ENCODE assay signal across 8 mouse cellular contexts in genomic region chr6:39557723-39558261, GRCm38 (mm10). TPM values are rescaled to one million over a fixed set of nuclear protein-coding genes. Genes with fewer than 3 reads are reported as not detected.
DNase-seq lines count a peak whose midpoint lies in the region; ATAC-seq and TF ChIP-seq lines count a peak whose summit lies in the region.

Dennd2a (minus strand) TSS chr6:39557867.

- no peak for TF ChIP-seq POLR2A in liver, adult 2 months (IDR thresholded peaks at IDR 0.05; ENCODE audit: extremely low read depth, insufficient read depth, low read length)

- no peaks in the 10 kb centered on the region for H3K9me3 ChIP-seq in E14TG2a.4 (ENCODE audit: low read length)
- no peaks in the 10 kb centered on the region for H3K9me3 ChIP-seq in forebrain, embryonic 12.5 days
- H3K9me3 ChIP-seq in heart, embryonic 13.5 days, result no peaks in the 10 kb centered on the region
- H3K9me3 ChIP-seq in neural tube, embryonic 11.5 days (ENCODE audit: control insufficient read depth, low read length), result no peaks in the 10 kb centered on the region

- peak within 1 kb of the TSS; percentile 96 for H3K9ac ChIP-seq in forebrain, embryonic 12.5 days
- H3K9ac ChIP-seq in heart, embryonic 13.5 days, result peak within 1 kb of the TSS; percentile 95
- peak within 1 kb of the TSS; percentile 74 for H3K9ac ChIP-seq in liver, adult 2 months (ENCODE audit: low read depth, low read length)
- H3K9ac ChIP-seq in neural tube, embryonic 11.5 days (ENCODE audit: low read length), result peak within 1 kb of the TSS; percentile 99

- no peak for TF ChIP-seq CTCF in E14TG2a.4 (conservative IDR thresholded peaks at IDR 0.05; ENCODE audit: low read length)
- no peak for TF ChIP-seq CTCF in liver, adult 2 months (IDR thresholded peaks at IDR 0.05; ENCODE audit: low read depth, low read length)

- peak within 1 kb of the TSS; percentile 91 for H3K4me3 ChIP-seq in E14TG2a.4 (replicated peaks; ENCODE audit: low read length)
- H3K4me3 ChIP-seq in forebrain, embryonic 12.5 days (replicated peaks), result peak within 1 kb of the TSS; percentile 91
- peak within 1 kb of the TSS; percentile 85 for H3K4me3 ChIP-seq in heart, embryonic 13.5 days
- H3K4me3 ChIP-seq in liver, adult 2 months (ENCODE audit: insufficient read depth, low read depth, low read length), result peak within 1 kb of the TSS; percentile 65
- H3K4me3 ChIP-seq in neural tube, embryonic 11.5 days (ENCODE audit: low read depth, low read length), result peak within 1 kb of the TSS; percentile 94

- peak; percentile 66 for DNase-seq in brain, embryonic 18.5 days (ENCODE audit: low read depth, low spot score)
- DNase-seq in kidney, postnatal 10 days, result peak; percentile 93
- DNase-seq in liver, adult 2 months (ENCODE audit: extremely low read depth, low read depth, low spot score), result no peak
- peak; percentile 96 for DNase-seq in neural tube, embryonic 11.5 days (ENCODE audit: low spot score)
- peak; percentile 56 for DNase-seq in thymus, postnatal 14 days

- peak within 1 kb of the TSS; percentile 95 for H3K27ac ChIP-seq in forebrain, embryonic 12.5 days
- H3K27ac ChIP-seq in heart, embryonic 13.5 days (replicated peaks), result peak within 1 kb of the TSS; percentile 92
- H3K27ac ChIP-seq in liver, adult 2 months (replicated peaks; ENCODE audit: insufficient read depth, low read depth, low read length), result peak within 1 kb of the TSS; percentile 31
- peak within 1 kb of the TSS; percentile 93 for H3K27ac ChIP-seq in neural tube, embryonic 11.5 days (ENCODE audit: low read depth, low read length)

- peaks cover 61% of the 10 kb centered on the region for H3K4me1 ChIP-seq in E14TG2a.4 (replicated peaks; ENCODE audit: low read depth, low read length)
- peaks cover 53% of the 10 kb centered on the region for H3K4me1 ChIP-seq in forebrain, embryonic 12.5 days
- H3K4me1 ChIP-seq in heart, embryonic 13.5 days, result peaks cover 50% of the 10 kb centered on the region
- no peaks in the 10 kb centered on the region for H3K4me1 ChIP-seq in liver, adult 2 months (ENCODE audit: control insufficient read depth, insufficient read depth, low read length)
- H3K4me1 ChIP-seq in neural tube, embryonic 11.5 days (ENCODE audit: control insufficient read depth, insufficient read depth, low read length), result peaks cover 25% of the 10 kb centered on the region

- peak within 1 kb of the TSS; percentile 69 for H3K4me2 ChIP-seq in forebrain, embryonic 12.5 days
- peak within 1 kb of the TSS; percentile 74 for H3K4me2 ChIP-seq in heart, embryonic 13.5 days
- peak within 1 kb of the TSS; percentile 54 for H3K4me2 ChIP-seq in neural tube, embryonic 11.5 days (ENCODE audit: low read depth)

- H3K36me3 ChIP-seq in E14TG2a.4 (ENCODE audit: insufficient read depth, low read length), result peaks cover 7% of the 10 kb centered on the region
- peaks cover 6% of the 10 kb centered on the region; the same call in 1 of the 2 replicates for H3K36me3 ChIP-seq in forebrain, embryonic 12.5 days (replicated peaks)
- H3K36me3 ChIP-seq in heart, embryonic 13.5 days, result peaks cover 7% of the 10 kb centered on the region; the same call in 1 of the 2 replicates
- no peaks in the 10 kb centered on the region for H3K36me3 ChIP-seq in liver, adult 2 months (ENCODE audit: control insufficient read depth, insufficient read depth, low read length)
- H3K36me3 ChIP-seq in neural tube, embryonic 11.5 days (ENCODE audit: control insufficient read depth, insufficient read depth, low read length), result no peaks in the 10 kb centered on the region

- WGBS in forebrain, embryonic 12.5 days, result 0% methylated on average over 35 of the region's 50 CpGs
- WGBS in heart, embryonic 13.5 days, result 1% methylated on average over 40 of the region's 50 CpGs
- WGBS in liver, adult 2 months, result 9% methylated on average over 43 of the region's 50 CpGs
- under 1% methylated on average over 37 of the region's 50 CpGs for WGBS in neural tube, embryonic 11.5 days

- peaks cover 12% of the 10 kb centered on the region for H3K27me3 ChIP-seq in E14TG2a.4 (ENCODE audit: insufficient read depth, low read length)
- no peaks in the 10 kb centered on the region for H3K27me3 ChIP-seq in forebrain, embryonic 12.5 days
- H3K27me3 ChIP-seq in heart, embryonic 13.5 days (replicated peaks), result no peaks in the 10 kb centered on the region
- H3K27me3 ChIP-seq in liver, adult 2 months (ENCODE audit: control insufficient read depth, insufficient read depth, low read length), result peaks cover 6% of the 10 kb centered on the region; the same call in 1 of the 2 replicates
- no peaks in the 10 kb centered on the region for H3K27me3 ChIP-seq in neural tube, embryonic 11.5 days (ENCODE audit: control insufficient read depth, insufficient read depth, low read length)

- peak; percentile 96 for ATAC-seq in forebrain, embryonic 12.5 days (ENCODE audit: low FRiP score)
- peak; percentile 80 for ATAC-seq in heart, embryonic 13.5 days (ENCODE audit: extremely low read depth, insufficient number of reproducible peaks, low FRiP score, low TSS enrichment)
- ATAC-seq in neural tube, embryonic 11.5 days (ENCODE audit: insufficient read depth, low FRiP score, low TSS enrichment), result peak; percentile 94

- no peaks in the 10 kb centered on the region for H3K79me2 ChIP-seq in liver, adult 2 months (ENCODE audit: control insufficient read depth, insufficient read depth, low read length)

RNA-seq across cellular contexts. Expression of gene Dennd2a, which starts in this region (rescaled TPM):
- 37.6 and 39.3 TPM in 2 replicates for polyA plus RNA-seq in forebrain, embryonic 12.5 days (2016; fragmentation: Nextera tagmentation; extraction: Ambion mirVana)
- polyA plus RNA-seq in heart, embryonic 13.5 days (2015; fragmentation: Nextera tagmentation; extraction: Ambion mirVana), result 15.9 and 17.4 TPM in 2 replicates
- 1.3 and 1.6 TPM in 2 replicates for total RNA-seq in liver, adult 2 months (2014; rRNA removed)
- polyA plus RNA-seq in liver, adult 2 months (2012; rRNA removed), result 2.0 TPM in 2 replicates
- 43.6 and 43.7 TPM in 2 replicates for polyA plus RNA-seq in neural tube, embryonic 11.5 days (2014; fragmentation: Nextera tagmentation; extraction: Ambion mirVana)

Comparison
In these comparisons a context has a peak if more than half of its experiments do, and no peak if none do; other contexts are left out.
1. H3K27ac ChIP-seq: peak in every context shown above with its lines; median percentile 95 in forebrain, embryonic 12.5 days; 93 in neural tube, embryonic 11.5 days; 92 in heart, embryonic 13.5 days; 31 in liver, adult 2 months.